Mouse (Mus musculus): ENCODE measurements around the gene Utp20.
"Not testable (repeated sequence)": the region's sequence is repeated elsewhere in the genome, so short reads cannot be mapped to it uniquely, and the experiment has no call there.

Gene Utp20

DNA sequence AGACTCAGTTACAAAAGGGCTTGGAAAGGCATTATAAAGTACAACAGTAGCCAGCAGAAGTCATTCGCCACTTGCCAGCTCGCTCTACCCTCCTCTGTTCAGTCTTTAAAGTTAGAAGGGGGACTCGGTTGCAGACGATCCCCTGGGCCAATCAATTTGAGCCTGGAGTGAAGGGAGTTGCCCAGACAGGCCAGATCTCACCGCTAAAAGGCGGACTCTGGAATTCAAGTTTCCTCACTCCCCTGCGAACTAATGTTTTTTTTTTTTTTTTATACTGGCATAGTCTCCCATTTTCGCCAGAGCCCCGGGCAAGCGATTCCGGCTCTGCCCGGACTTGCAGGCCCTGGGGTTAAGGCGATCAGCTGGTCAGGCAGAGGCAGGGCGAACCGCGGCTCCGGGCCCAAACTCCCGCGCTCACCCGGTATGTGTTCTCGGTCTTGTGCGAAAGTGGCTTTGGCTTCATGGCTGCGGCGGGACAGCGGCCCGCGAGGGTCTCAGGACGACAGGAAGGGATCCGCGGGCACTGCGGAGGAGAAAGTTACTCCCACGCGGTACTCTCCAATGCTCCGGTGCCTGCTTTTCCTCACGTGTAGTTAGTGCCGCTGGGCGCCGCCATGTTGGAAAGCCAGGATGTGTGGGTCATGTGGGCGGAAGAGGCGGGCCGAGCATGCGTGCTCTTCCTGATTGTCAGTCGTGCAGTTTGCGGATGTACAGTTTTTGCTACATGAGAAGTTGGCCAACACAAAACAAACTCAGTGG is at the start of gene Utp20:
Utp20 (minus strand) TSS at position 617 of the 759 bp plus-strand sequence.
- DNase-seq (ENCODE audit: low spot score), result peak; percentile 87

DNA sequence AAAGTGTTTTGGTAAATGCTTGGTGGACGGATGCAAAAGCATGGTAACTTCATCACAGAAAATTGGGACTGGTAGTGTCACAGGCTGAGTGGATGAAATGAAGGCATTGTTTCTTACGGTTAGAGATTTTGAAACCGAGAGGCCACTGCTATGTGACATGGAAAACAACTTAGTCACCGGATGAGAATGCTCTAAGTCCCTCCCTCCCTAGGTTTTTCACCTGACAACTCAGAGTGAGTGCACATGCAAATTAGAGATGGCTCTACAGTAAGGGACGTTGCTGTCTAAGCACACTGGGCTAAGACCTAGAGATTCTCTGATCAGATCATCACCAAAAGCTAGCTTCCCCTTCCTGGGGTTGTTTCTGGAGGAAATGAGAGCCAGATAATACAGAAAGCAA is 48.3 kb upstream of the Utp20 start:
- DNase-seq (ENCODE audit: low spot score), result no peak

DNA sequence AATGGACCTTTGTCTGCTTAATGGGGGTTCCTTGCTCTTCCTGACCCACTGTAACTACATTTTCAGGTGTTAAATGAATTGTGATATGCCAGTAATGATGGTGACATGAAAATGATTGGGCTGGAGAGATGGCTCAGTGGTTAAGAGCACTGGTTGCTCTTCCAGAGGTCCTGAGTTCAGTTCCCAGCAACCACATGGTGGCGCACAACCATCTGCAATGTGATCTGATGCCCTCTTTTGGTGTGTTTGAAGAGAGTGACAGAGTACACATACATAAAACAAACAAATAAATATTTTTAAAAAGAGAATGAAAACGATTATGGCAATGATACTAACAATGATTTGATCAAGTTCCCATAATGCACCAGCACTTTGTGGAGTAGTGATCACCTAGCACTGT is 39.4 kb upstream of the Utp20 start:
- no peak for DNase-seq (ENCODE audit: low spot score)

DNA sequence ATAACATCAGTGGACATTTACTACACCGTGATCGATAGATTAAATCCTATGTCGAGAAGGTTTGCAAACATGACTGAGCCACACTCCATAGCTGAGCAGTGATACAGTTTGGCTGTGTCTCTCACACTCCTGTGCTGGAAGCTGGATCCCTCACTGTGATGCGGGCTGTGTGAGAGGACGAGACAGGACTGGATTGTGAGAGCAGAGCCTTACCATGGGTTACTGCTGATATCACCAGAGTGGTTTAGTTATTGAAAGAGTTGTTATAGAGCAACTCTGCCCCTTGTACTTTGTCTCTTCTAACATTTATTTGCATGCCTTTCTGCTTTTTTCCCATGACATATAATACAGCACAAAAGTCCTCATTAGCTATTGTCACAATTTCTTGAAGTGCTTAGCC is 35.7 kb upstream of the Utp20 start:
- no peak for DNase-seq (ENCODE audit: low spot score)

DNA sequence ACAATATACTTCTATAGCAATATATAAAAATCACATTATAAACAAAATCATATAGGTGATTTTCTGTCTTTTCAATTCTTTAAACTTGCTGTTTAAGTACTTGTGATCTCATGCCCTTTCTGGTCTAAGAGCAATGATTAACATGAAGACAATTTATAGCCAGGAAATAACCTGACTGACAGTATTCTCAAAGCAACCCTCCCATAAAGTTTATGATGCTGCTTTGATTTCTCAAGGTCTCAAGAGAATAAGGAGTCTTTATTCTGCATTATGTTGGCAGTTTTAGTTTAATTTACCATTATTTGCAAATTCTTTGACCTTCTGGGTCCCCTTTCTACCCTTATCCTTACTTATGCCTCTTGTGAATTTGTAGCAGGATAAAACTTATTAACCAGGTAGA is 34.8 kb upstream of the Utp20 start:
- no peak for DNase-seq (ENCODE audit: low spot score)

DNA sequence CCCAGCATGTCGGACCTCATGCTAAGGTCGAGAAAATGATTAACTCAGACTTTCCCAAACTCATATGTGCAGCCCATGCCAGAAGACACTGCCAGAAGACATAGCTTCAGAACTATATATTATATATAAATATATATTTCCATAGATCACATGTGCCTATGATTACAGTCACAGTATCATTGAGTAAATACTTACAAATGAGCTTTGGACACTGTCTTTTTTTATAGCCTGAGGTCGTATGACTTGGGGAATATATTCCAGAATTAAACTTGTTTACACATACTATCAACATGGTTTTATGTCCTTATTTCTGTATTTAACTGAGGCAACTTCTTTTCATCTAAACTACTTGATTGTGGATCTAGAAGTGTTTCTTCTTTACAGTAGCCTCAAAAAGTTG is 34.3 kb upstream of the Utp20 start:
- no peak for DNase-seq (ENCODE audit: low spot score)

DNA sequence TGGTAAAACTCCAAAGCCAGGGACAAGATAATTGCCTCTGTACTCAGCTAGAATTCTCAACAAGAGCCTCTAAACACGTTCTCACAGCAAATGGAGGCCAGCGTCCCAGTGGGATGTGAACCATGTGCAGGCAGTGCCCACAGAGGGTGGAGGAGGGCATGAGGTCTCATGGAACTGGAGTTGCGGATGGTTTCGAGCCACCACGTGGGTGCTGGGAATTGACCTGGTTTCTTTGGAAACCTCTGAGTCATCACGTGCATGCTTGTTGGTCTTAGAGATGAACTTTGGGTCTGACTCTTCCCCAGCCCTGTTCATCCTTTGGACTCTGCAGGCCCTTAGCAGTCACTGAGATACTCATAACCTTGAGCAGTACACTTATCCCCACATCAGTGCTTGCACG is 26.7 kb upstream of the Utp20 start:
- no peak for DNase-seq (ENCODE audit: low spot score)

DNA sequence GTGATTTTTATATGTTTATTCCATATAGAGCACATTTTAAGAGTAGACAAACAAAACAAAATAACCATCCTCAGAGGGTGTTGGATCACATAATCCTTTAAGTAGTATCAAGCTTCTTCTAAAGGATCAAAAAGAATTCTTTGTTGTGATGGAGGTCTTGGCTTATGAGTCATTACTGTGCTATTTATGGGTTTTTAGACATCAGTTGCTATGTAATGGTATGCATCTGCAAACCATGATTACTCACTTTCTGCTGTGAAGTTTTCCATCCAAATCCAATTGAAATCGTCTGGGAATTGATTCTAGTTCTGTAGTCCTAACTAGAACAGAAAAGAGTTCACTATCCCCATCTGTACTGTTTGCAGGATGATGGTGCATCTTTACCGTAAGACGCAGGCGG is 23.4 kb upstream of the Utp20 start:
- DNase-seq (ENCODE audit: low spot score), result no peak

DNA sequence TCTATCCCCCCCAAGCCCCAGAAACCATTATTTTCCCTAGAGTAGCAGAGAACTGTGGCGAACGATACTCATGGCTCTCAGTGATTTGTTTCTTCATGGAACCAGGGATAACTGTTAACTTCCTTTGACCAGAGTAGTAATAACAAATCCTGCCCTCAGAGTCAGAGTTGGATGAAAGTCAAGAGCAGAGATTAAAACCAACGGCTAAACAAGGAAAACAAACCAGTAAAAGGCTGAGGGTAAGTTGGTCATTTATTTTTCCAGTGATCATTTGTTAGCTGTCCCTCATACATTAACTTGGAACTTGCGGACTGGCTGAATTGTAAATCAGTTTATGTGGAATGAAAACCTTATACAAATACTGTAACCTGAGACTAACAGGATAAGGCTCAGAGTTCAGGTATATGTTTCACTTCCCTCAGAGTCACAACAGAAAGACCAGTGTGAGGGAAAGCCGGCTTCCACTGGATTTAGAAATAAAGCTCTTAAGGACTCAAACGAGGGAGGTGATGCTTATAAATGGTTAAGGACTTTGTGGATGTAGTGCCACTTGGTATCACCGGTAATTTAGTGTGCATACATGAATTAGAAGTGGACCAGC is 22.4 kb upstream of the Utp20 start:
- no peak for DNase-seq (ENCODE audit: low spot score)

DNA sequence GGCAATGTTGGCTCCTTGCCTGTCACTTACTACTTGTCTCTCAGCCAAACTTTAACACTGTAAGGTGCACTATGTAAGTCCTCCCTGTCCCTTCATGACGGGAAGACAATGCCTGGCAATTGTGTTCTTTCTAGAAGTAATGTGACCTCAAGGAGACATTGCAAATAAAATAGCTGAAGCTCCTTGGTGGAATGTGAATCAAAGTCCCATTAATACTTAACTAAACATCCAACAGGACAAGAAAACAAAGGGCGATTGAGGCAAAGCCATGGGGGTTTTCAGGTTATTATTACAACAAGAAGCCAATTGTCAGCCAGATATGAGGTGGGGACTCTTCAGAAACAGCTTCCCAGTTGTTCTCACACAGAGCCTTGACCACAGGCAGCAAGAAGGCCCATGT is 7.6 kb upstream of the Utp20 start:
- no peak for DNase-seq (ENCODE audit: low spot score)

DNA sequence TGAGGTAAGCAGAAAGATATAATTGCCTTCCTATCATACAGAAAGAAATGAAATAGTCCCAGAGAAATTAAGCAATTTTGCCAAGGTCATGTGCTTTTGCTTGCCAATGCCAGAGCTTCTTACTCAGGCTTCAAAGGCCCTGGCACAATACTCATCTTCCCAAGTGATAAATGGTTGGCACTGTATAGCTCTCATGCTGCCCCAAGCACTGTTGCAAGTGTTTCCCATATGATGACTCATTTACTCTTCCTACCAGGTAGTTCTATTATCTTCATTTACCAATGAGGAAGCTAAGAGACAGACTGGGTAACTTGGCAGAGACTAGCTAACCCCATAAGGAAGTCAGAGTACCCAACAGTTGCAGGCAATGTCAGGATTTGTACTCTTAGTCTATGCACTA is 1.8 kb upstream of the Utp20 start:
- no peak for DNase-seq (ENCODE audit: low spot score)

DNA sequence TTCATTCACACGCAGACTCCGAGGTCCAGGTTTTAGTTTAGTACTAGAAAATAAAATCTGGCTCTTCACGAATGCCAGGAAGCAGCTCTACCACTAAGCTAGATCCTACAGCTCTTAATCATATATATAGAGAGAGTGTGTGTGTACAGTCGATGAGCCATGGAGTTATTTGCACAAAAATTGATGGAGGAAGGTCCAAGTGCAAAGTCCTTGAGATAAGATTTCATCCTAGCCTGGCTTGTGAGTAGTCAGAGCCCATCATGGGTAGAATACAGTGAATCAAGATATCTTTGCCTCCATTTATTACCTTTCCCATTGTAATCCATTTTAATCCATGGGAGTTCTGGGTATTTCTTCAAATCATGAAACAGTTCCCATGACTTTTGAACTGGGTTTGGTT is 992 bp upstream of the Utp20 start:
- no peak for DNase-seq (ENCODE audit: low spot score)

DNA sequence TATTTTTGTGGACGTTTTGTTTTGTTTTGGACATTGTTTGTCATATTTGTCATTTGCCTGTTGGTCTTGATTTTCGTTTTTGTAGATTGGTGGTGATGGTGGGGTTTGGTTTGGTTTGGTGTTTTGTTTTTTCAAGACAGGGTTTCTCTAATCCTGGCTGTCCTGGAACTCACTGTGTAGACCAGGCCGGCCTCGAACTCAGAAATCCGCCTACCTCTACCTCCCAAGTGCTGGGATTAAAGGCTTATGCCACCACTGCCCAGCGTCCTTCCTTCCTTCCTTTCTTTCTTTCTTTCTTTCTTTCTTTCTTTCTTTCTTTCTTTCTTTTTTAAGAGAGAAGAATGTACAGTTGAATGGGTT is 323 bp upstream of the Utp20 start:
- not testable (repeated sequence) for DNase-seq (ENCODE audit: low spot score)

DNA sequence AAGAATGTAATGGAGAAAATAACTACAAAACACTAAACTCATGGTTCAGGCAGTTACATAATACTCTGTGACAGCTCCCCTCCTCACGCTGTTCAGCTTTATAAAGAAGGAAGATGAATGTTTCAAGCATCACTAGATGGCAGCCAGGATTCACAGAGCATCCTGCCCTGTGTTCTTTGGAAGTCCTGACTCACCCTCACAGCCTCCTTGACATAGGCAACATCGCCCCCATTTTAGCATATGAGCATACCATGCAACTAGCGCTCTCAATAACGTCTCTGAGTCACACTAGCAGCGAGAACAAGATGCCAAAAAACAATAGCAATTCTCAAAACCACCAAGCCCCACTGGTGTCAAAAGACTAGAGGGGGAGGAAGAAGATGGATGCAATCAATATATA is 9.3 kb downstream of the Utp20 start:
- DNase-seq (ENCODE audit: low spot score), result no peak

DNA sequence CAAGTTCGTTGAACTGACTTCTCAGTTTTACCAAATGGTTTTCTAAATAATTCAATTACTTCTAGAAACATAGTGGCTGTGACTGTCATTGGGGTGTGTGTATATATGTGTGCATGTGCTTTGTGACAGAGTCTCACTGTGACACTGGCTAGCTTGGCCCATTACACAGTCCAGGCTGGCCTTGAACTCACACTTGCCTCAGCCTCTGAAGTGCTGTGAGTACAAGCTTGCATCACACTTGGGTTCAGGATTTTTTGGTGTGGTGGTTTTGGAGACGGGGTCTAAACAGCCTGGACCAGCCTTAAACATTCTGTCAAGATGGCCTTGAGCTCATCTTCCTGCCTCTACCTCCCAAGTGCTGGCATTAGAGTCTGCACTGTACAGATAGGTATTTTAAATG is 11.3 kb downstream of the Utp20 start:
- no peak for DNase-seq (ENCODE audit: low spot score)

DNA sequence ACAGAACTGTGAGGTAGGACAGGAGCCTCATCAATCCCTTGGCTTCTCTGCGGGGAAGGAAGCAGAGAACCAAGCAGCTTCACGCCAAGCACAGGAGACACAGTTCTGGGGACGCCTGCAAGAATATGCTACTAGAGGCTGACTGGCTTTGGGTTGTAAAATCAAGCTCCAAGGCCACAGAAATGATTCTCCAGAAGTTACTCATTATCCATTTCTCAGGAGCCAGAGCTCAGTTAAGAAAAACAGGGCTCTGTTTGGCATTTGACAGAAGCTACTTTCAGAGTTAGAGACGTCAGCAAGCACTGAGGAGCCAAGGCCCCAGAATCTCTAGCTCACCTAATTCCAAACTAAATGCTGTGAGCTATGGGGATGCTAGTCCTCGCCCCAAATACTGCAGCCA is 14.9 kb downstream of the Utp20 start:
- no peak for DNase-seq (ENCODE audit: low spot score)

DNA sequence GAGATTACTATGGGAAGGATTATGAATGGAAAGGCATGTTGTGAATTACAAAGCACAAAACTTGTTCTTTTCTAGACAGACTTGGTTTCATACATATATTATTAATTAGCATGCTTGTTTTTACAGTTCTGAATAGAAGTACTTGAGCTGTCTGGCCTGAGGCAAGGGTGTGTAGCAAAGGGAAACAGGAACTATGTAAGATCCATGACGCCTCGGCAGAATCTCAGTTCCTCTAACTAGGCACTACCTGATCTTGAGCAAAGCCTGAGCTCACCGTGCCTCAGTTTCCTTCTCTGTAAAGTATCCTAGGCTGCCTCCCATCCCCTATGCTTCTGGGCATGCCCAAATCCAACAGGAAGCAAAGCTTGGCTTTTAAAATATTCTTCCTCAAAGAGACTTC is 24.4 kb downstream of the Utp20 start:
- no peak for DNase-seq (ENCODE audit: low spot score)

DNA sequence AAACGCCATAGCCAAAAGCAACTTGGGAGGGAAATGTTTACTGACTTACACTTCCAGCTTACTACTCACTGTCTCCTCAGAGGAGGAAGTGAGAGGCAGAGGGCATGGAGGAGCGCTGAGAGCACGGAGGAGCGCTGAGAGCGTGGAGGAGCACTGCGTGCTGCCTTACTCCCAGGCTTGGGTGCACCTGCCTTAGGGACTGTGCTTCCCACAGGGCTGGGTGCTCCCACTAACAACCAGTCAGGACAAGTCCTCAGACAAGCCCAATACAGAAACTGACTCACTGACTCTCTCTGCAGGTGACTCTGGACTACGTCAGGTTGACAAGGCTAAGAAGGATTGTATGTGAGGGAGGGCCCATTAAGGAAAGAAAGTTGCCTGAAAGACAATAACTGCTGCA is 27.2 kb downstream of the Utp20 start:
- no peak for DNase-seq (ENCODE audit: low spot score)

DNA sequence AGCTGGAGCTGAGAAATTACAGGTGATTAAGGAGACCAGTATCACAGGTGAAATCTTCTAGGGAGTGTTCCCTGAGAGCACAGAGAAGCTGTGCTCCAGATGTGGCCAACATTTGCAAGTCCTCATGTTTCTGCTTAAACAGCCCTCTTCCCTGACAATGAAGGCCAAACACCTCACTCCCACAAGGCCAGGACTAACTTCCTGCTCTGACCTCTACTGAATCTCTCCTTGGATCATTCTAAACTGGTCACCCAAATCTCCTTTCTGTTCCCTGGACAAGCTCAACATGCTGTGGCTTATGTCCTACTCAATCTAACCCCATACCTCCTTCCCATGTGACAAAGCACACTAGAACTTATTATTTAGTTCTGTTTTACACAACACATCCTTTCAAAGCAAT is 29.2 kb downstream of the Utp20 start:
- DNase-seq (ENCODE audit: low spot score), result no peak

DNA sequence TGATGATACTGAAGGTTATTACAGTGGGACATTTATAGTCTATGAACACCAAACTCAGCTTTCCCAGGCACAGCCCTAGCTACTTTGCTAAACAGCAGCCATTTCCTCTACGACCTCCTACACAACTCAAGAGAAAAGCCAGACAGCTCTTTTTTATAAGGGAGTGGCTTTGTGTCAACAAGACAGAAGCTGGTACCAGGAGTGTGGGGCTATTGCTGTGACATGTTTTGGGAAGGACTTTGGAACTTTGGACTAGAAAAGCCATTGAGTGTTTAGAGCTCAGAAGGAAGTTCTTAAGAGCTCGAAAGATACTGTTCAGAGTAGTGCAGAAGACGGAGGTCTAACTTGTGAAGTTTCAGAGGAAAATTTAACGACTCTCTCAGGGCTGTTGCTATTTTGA is 29.7 kb downstream of the Utp20 start:
- DNase-seq (ENCODE audit: low spot score), result no peak

DNA sequence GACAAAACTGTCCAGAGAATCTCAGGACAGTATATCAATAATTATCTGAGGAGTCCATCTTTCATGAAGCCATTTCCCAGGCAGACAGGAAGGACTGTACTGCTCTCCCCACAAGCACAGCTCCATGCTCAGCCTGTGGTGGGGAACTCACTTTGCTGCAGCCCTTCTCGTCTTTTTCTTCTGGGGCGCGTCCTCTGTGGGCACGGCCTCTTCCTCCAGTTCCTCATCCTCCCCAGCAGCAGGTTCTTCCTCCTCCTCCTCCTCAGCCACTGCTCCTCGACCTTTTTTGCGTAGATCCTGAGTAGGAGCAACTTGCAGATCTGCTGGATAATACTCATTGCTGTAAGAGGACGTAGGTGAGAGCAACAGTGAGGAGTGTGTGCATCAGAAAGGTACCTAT is 31.4 kb downstream of the Utp20 start:
- DNase-seq (ENCODE audit: low spot score), result no peak

DNA sequence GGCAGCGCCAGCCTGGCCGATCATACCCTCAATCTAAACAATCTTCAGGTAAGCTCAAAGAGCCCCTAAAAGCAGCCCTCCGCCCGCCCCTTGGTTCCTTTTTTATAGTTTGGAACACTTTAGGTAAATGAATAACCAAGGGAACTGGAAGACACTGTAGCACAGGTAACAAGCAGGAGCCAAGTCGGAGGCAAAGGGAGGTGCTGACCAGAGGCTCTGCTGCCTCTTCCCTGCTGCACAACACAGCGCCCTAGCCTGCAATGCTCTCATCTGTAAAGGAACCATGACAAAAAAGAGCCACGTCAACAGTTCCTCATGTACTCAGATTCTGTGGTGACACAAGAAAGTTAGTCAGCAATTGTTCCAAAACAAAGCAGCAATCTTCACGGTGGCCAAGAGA is 32.0 kb downstream of the Utp20 start:
- no peak for DNase-seq (ENCODE audit: low spot score)

DNA sequence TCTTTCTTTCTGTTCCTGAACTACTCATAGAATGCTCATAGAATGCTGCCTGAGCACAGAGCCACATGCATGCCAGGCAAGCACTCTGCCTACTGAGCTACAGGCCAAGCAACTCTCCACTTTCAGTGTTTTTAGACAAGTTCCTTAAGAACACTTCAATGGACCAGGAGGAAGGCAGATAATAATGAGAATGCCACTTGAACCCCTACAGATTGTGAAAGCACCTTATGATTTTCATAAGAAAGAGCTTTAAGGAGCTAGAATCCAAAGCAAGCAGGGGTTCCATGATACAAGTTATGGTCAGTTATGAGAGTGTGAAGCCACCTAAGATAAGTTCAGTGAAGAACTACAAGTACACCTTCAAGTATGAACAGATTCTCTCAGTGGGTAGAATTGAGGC is 32.9 kb downstream of the Utp20 start:
- DNase-seq (ENCODE audit: low spot score), result no peak

DNA sequence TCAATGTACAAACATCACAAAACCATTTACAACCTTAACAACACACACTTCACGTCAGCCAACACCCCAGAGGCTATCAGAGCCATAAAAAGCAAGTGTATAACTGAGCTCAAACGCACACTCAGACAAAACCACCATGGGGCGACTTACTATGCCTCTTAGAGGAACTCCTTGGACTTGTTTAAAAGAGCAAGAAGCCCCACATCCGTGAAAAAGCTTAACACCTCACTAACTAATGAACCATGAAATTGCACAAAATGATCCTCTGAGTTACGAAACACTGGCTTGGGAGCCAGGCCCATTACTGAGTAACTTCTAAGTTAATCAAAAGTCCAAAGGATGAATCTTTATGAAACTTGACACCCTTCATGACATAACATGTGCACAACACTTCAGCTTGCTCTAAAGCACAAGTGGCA is 42.1 kb downstream of the Utp20 start:
- no peak for DNase-seq (ENCODE audit: low spot score)
